Mouse (Mus musculus) spleen, adult 2 months (tissue): ENCODE measurements around the gene Tor4a.

Source experiments
- CTCF ChIP-seq: fragments of 200-500 bp; IDR thresholded peaks from 2 replicates; pipeline ENCODE4 v1.5.1; 2011; ENCODE audit warnings: mild to moderate bottlenecking, inconsistent platforms; ENCODE audit not compliant: insufficient read depth, insufficient read length, insufficient replicate concordance; ENCODE audit errors: extremely low read depth
- POLR2A ChIP-seq: fragments of 200-500 bp; IDR thresholded peaks from 2 replicates; pipeline ENCODE4 v1.6.1; 2011; ENCODE audit warnings: low read depth, low read length, inconsistent platforms

DNA sequence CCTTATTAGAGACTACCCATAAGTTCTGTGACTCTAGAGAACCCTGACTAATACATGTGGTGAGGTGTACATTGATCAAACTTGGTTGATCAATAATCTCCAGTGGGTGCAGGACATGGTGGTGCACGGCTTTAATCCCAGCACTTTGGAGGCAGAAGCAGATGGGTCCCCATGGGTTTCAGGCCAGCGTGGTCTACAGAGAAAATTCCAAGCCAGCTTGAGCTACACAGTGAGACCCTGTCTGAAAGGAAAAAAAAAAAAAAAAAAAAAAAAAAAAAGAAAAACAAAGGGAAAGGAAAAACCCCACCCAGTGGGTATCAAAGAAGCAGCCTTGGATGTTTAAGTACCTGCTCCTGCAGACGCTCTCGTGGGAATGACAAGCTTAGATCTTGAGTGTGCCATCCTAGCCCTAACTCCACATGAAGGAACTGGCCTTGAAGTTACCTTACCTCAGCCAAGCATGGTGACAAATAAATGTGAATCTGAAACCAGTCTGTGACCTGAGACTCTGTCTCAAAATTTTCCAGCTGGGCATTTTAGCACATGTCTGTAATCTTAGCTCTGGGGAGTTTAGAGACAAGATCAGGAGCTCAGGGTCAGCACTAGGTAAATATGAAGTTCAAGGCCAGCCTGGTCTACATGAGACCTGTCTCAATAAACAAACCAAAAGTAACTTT, 45.3 kb downstream of the Tor4a start:
- TF ChIP-seq CTCF: no peak
- no peak for TF ChIP-seq POLR2A
